Mouse (Mus musculus) kidney, adult 2 months (tissue): ENCODE data around the gene Afg3l1.

Source experiments
- CTCF ChIP-seq: fragments of 200-500 bp; conservative IDR thresholded peaks from 2 replicates; pipeline ENCODE4 v1.5.1; 2011; ENCODE audit warnings: low read depth, mild to moderate bottlenecking, control low read depth, low read length, moderate library complexity, mixed read lengths; ENCODE audit not compliant: insufficient read depth, insufficient read length
- POLR2A ChIP-seq: fragments of 200-500 bp; IDR thresholded peaks from one replicate; pipeline ENCODE4 v1.6.1; 2011; ENCODE audit warnings: low read depth, low read length, control low read depth

GRCm38 (mm10) chr8:123446799-123447198 is 30.9 kb upstream of the Afg3l1 start:
- TF ChIP-seq CTCF (no peak), POLR2A (no peak)
